Mouse (Mus musculus) kidney, embryonic 16.5 days (tissue): ENCODE data around the gene Akip1. TPM values are rescaled to one million over a fixed set of nuclear protein-coding genes. Genes with fewer than 3 reads are reported as not detected.

Experiments
- ATAC-seq: fragments of 200-750 bp; cut with Nextera tagmentation; 2 replicates; pipeline ENCODE4 v1.8.0; 2017; ENCODE audit warnings: moderate TSS enrichment; ENCODE audit not compliant: low FRiP score, low TSS enrichment
- H3K27ac ChIP-seq: fragments of 300-500 bp; sonication (generic); 2 replicates; pipeline ENCODE4 v1.5.1; 2014; ENCODE audit warnings: low read length
- H3K27me3 ChIP-seq: fragments of 300-500 bp; sonication (generic); 2 replicates; pipeline ENCODE4 v1.6.1; 2014; ENCODE audit warnings: low read length, control low read depth, mixed read lengths; ENCODE audit not compliant: insufficient read depth
- H3K36me3 ChIP-seq: fragments of 300-500 bp; sonication (generic); 2 replicates; pipeline ENCODE4 v1.6.1; 2014; ENCODE audit warnings: low read length, control low read depth, mixed read lengths; ENCODE audit not compliant: insufficient read depth
- H3K4me1 ChIP-seq: fragments of 300-500 bp; sonication (generic); 2 replicates; pipeline ENCODE4 v1.6.1; 2014; ENCODE audit warnings: low read length, control low read depth, mixed read lengths; ENCODE audit not compliant: insufficient read depth
- H3K4me2 ChIP-seq: fragments of 300-500 bp; sonication (generic); replicated peaks from 2 replicates; pipeline ENCODE4 v1.6.1; 2014; ENCODE audit warnings: low read depth, low read length
- H3K4me3 ChIP-seq: fragments of 300-500 bp; sonication (generic); 2 replicates; pipeline ENCODE4 v1.5.1; 2014; ENCODE audit warnings: mild to moderate bottlenecking, low read length
- H3K9ac ChIP-seq: fragments of 300-500 bp; sonication (generic); replicated peaks from 2 replicates; pipeline ENCODE4 v1.6.1; 2014; ENCODE audit warnings: low read length
- H3K9me3 ChIP-seq: fragments of 300-500 bp; sonication (generic); 2 replicates; pipeline ENCODE4 v1.6.1; 2016; ENCODE audit warnings: low read length, control low read depth
- WGBS: fragments of 180-500 bp; shearing (Covaris S2); extraction: QIAGEN DNeasy Blood & Tissue Kit; methylation state at CpG from one replicate; pipeline ENCODE4 v1.1.7; 2014; 5-methylcytosine and 5-hydroxymethylcytosine counted together
- polyA plus RNA-seq: library from polyadenylated mRNA; unstranded; fragments of >200 nt; fragmentation: Nextera tagmentation; extraction: Ambion mirVana; gene quantifications from 2 replicates; pipeline ENCODE4 v1.2.1, GENCODE M21; 2015

Gene Akip1
- polyA plus RNA-seq, 1 experiment from 2014 or later, result 34.0 TPM

GRCm38 (mm10) chr7:109731626-109732025 lies 28.1 kb downstream of the Akip1 start, which contains the start of gene Ascl3:
TSS of gene Ascl3 (minus strand) at chr7:109731726.
- Histone ChIP-seq H3K27me3 (no peaks in the 10 kb centered on the region), H3K9ac (no peak within 1 kb of the TSS), H3K27ac (no peak within 1 kb of the TSS), H3K36me3 (peaks cover 9% of the 10 kb centered on the region; the same call in 1 of the 2 replicates), H3K4me2 (no peak within 1 kb of the TSS), H3K9me3 (no peaks in the 10 kb centered on the region), H3K4me3 (no peak within 1 kb of the TSS), H3K4me1 (peaks cover 12% of the 10 kb centered on the region)
- WGBS, result 91% methylated on average over 5 of the region's 5 CpGs
- ATAC-seq, result no peak

- H3K27ac ChIP-seq, result peak overlapping the region; percentile 16; the same call in 1 of the 2 replicates
- no peaks in the 10 kb centered on the region for H3K27me3 ChIP-seq
- no peaks in the 10 kb centered on the region for H3K9me3 ChIP-seq
- H3K4me1 ChIP-seq, result 0 out of 2 replicates have a peak, but pooled peaks cover 3% of the 10 kb centered on the region
- no peak overlapping the region for H3K4me3 ChIP-seq
- peaks cover 10% of the 10 kb centered on the region; the same call in 1 of the 2 replicates for H3K36me3 ChIP-seq
- ATAC-seq, result no peak
- H3K9ac ChIP-seq, result no peak overlapping the region
- 62% methylated on average over 4 of the region's 4 CpGs for WGBS
- no peak overlapping the region for H3K4me2 ChIP-seq
Measured at GRCm38 (mm10) chr7:109734806-109735205, 31.3 kb downstream of the Akip1 start.

- H3K4me1 ChIP-seq, result no peaks in the 10 kb centered on the region
- no peak overlapping the region for H3K9ac ChIP-seq
- WGBS, result 61% methylated on average over 5 of the region's 5 CpGs
- H3K4me3 ChIP-seq, result no peak overlapping the region
- peaks cover 24% of the 10 kb centered on the region; the same call in 1 of the 2 replicates for H3K36me3 ChIP-seq
- no peaks in the 10 kb centered on the region for H3K9me3 ChIP-seq
- no peak overlapping the region for H3K4me2 ChIP-seq
- H3K27ac ChIP-seq, result no peak overlapping the region
- no peaks in the 10 kb centered on the region for H3K27me3 ChIP-seq
- ATAC-seq, result no peak
Measured at GRCm38 (mm10) chr7:109739822-109740370, 36.4 kb downstream of the Akip1 start.

GRCm38 (mm10) chr7:109741060-109741459 lies 37.6 kb downstream of the Akip1 start:
- Histone ChIP-seq H3K4me2 (no peak overlapping the region), H3K4me1 (no peaks in the 10 kb centered on the region), H3K27ac (no peak overlapping the region), H3K27me3 (no peaks in the 10 kb centered on the region), H3K9ac (no peak overlapping the region), H3K9me3 (no peaks in the 10 kb centered on the region), H3K36me3 (peaks cover 25% of the 10 kb centered on the region), H3K4me3 (no peak overlapping the region)
- WGBS, result 96% methylated on average over 1 of the region's 1 CpGs
- ATAC-seq, result no peak

- peaks cover 22% of the 10 kb centered on the region for H3K36me3 ChIP-seq
- 86% methylated on average over 4 of the region's 4 CpGs for WGBS
Measured at GRCm38 (mm10) chr7:109741703-109742102, 38.2 kb downstream of the Akip1 start.

GRCm38 (mm10) chr7:109747747-109748146 lies 44.3 kb downstream of the Akip1 start:
- Histone ChIP-seq H3K4me2 (no peak overlapping the region), H3K4me1 (peaks cover 5% of the 10 kb centered on the region), H3K9ac (no peak overlapping the region), H3K36me3 (peaks cover 22% of the 10 kb centered on the region), H3K9me3 (no peaks in the 10 kb centered on the region), H3K27ac (no peak overlapping the region), H3K4me3 (no peak overlapping the region), H3K27me3 (no peaks in the 10 kb centered on the region)
- WGBS, result 56% methylated on average over 1 of the region's 1 CpGs
- no peak for ATAC-seq

More at GRCm38 (mm10) chr7:109741703-109742102, 38.2 kb downstream of the Akip1 start:
- Histone ChIP-seq H3K27ac (no peak overlapping the region), H3K9me3 (no peaks in the 10 kb centered on the region), H3K9ac (no peak overlapping the region), H3K4me1 (no peaks in the 10 kb centered on the region), H3K27me3 (no peaks in the 10 kb centered on the region), H3K4me3 (no peak overlapping the region), H3K4me2 (no peak overlapping the region)
- no peak for ATAC-seq

GRCm38 (mm10) chr7:109751427-109752007 lies 48.0 kb downstream of the Akip1 start:
- peak; percentile 5; the same call in 1 of the 2 replicates for ATAC-seq
- peaks cover 11% of the 10 kb centered on the region for H3K4me1 ChIP-seq
- WGBS, result 3% methylated on average over 13 of the region's 13 CpGs
- peak overlapping the region; percentile 74 for H3K4me2 ChIP-seq
- no peaks in the 10 kb centered on the region for H3K9me3 ChIP-seq
- no peaks in the 10 kb centered on the region for H3K27me3 ChIP-seq
- peak overlapping the region; percentile 77 for H3K4me3 ChIP-seq
- peak overlapping the region; percentile 77 for H3K9ac ChIP-seq
- H3K36me3 ChIP-seq, result no peaks in the 10 kb centered on the region
- H3K27ac ChIP-seq, result peak overlapping the region; percentile 76

GRCm38 (mm10) chr7:109752008-109752925 lies 48.8 kb downstream of the Akip1 start, which contains the start of gene Tmem9b:
TSS of gene Tmem9b (minus strand) at chr7:109752875.
- no peaks in the 10 kb centered on the region for H3K9me3 ChIP-seq
- no peaks in the 10 kb centered on the region for H3K27me3 ChIP-seq
- H3K4me3 ChIP-seq, result peak within 1 kb of the TSS; percentile 77
- ATAC-seq, result peak; percentile 88
- under 1% methylated on average over 74 of the region's 74 CpGs for WGBS
- no peaks in the 10 kb centered on the region for H3K36me3 ChIP-seq
- H3K27ac ChIP-seq, result peak within 1 kb of the TSS; percentile 76
- peaks cover 11% of the 10 kb centered on the region for H3K4me1 ChIP-seq
- H3K4me2 ChIP-seq, result peak within 1 kb of the TSS; percentile 74
- H3K9ac ChIP-seq, result peak within 1 kb of the TSS; percentile 77

- H3K9ac ChIP-seq, result no peak overlapping the region
- 93% methylated on average over 8 of the region's 8 CpGs for whole genome bisulfite sequencing
- H3K27ac ChIP-seq, result no peak overlapping the region
- no peaks in the 10 kb centered on the region for H3K9me3 ChIP-seq
- H3K4me2 ChIP-seq, result no peak overlapping the region
- H3K4me1 ChIP-seq, result peaks cover 11% of the 10 kb centered on the region
- ATAC-seq, result no peak
- H3K27me3 ChIP-seq, result no peaks in the 10 kb centered on the region
- H3K4me3 ChIP-seq, result no peak overlapping the region
- no peaks in the 10 kb centered on the region for H3K36me3 ChIP-seq
Measured at GRCm38 (mm10) chr7:109754034-109754433, 50.5 kb downstream of the Akip1 start.
